ENCODE assay signal across 21 mouse cellular contexts in the genomic region with DNA sequence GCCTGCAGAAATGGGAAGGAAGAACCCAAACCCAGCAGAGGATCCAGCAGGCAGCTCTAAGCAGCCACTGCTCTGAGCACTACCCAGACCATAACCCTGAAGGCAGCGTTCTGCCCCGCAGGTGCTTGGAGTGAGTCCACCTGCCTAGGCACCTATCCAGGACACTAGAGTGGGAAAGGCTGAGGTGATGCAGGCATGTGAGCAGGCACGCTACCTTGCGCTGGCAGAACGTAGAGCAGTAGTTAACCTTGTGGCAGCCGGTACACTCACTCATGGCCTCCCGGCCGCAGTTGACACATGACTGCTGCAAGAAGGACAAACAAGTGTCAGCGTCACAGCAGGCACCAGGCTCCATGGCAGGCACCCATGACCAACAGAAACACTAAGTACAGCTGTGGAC. TPM values are rescaled to one million over a fixed set of nuclear protein-coding genes. Genes with fewer than 3 reads are reported as not detected.
DNase-seq lines count a peak whose midpoint lies in the region.
"Had no signal": no experiment of that assay in that cellular context is flagged by ENCODE, and none has a peak within 500 bp of the region (broad histone marks: within the 10 kb centered on the region; RNA-seq: fewer than 3 reads in every experiment).

No protein-coding gene starts in this region.

- DNase-seq in adrenal gland, postnatal 10 days: peak; percentile 45
- DNase-seq in adrenal gland, adult 18-20 months (ENCODE audit: low spot score in 2 of 2): no peak
- DNase-seq in kidney, adult 18-20 months: peak; percentile 43
- DNase-seq in kidney, postnatal 25 days: no peak
- DNase-seq in adrenal gland, postnatal 25 days: peak; percentile 39
- DNase-seq in cerebellum, adult 9-10 months: peak; percentile 83
- no peak for DNase-seq in heart, adult 9 months (ENCODE audit: low spot score in 2 of 2)
- no peak for DNase-seq in spleen, adult 18-20 months
- DNase-seq: gastrocnemius, postnatal 10 days; heart, adult 11 months; heart, postnatal 14 days; layer of hippocampus, postnatal 36 days; lung, adult 2 months; lung, postnatal 14 days; thymus, adult 2 months; thymus, postnatal 4 days had no signal

RNA-seq across cellular contexts. Expression of a gene that starts 9.6 kb away (rescaled TPM):
- total RNA-seq in adrenal gland, postnatal 10 days (2021): under 1 TPM in 1 of 2 experiments, not detected in 1; 0.36 TPM
- total RNA-seq in adrenal gland, adult 18-20 months (2021): under 1 TPM; 0.19 to 0.27 TPM
- not detected in 2 replicates for total RNA-seq in adrenal gland, postnatal 25 days (2021)
- total RNA-seq: common myeloid progenitor, adult 5-6 weeks; heart, postnatal 14 days; layer of hippocampus, adult 18-20 months; megakaryocyte progenitor cell, adult 5-6 weeks had no signal

RNA-seq across cellular contexts. Expression of a gene that starts 22.5 kb away (rescaled TPM):
- 1 to 10 TPM; 2.8 to 3.2 TPM for total RNA-seq in adrenal gland, postnatal 10 days (2021)
- total RNA-seq in adrenal gland, adult 18-20 months (2021): not detected
- total RNA-seq in adrenal gland, postnatal 25 days (2021): not detected in 2 replicates
- total RNA-seq: common myeloid progenitor, adult 5-6 weeks; heart, postnatal 14 days; layer of hippocampus, adult 18-20 months; layer of hippocampus, postnatal 36 days; left cerebral cortex, postnatal 10 days; megakaryocyte progenitor cell, adult 5-6 weeks had no signal

RNA-seq across cellular contexts. Expression of a gene that starts 24.8 kb away (rescaled TPM):
- 1 to 10 TPM; 5.6 to 6.9 TPM for total RNA-seq in adrenal gland, postnatal 10 days (2021)
- 1 to 10 TPM; 1.6 to 9.5 TPM for total RNA-seq in adrenal gland, adult 18-20 months (2021)
- total RNA-seq in adrenal gland, postnatal 25 days (2021): 14.4 and 16.5 TPM in 2 replicates
- total RNA-seq: common myeloid progenitor, adult 5-6 weeks; heart, postnatal 14 days; hindbrain, postnatal 0 days; layer of hippocampus, adult 18-20 months; layer of hippocampus, postnatal 36 days; left cerebral cortex, postnatal 10 days; megakaryocyte progenitor cell, adult 5-6 weeks had no signal

RNA-seq across cellular contexts. Expression of a gene that starts 26.1 kb away (rescaled TPM):
- total RNA-seq in adrenal gland, postnatal 10 days (2021): 10 to 100 TPM; 39.9 to 59.2 TPM
- total RNA-seq in adrenal gland, adult 18-20 months (2021): 10 to 100 TPM; 21.9 to 30.3 TPM
- total RNA-seq in adrenal gland, postnatal 25 days (2021): 33.8 and 45.4 TPM in 2 replicates

RNA-seq across cellular contexts. Expression of a gene that starts 26.2 kb away (rescaled TPM):
- 10 to 100 TPM; 22.1 to 31.6 TPM for total RNA-seq in adrenal gland, postnatal 10 days (2021)
- total RNA-seq in adrenal gland, adult 18-20 months (2021): 10 to 100 TPM; 25.7 to 25.9 TPM
- 34.1 and 43.2 TPM in 2 replicates for total RNA-seq in adrenal gland, postnatal 25 days (2021)

Comparison
In these comparisons a context has a peak if more than half of its experiments do, and no peak if none do; other contexts are left out.
1. DNase-seq: peak in adrenal gland, postnatal 10 days (single experiment), kidney, adult 18-20 months (single experiment), adrenal gland, postnatal 25 days (single experiment) and cerebellum, adult 9-10 months (single experiment); none in adrenal gland, adult 18-20 months (0 of 2), kidney, postnatal 25 days (0 of 2), heart, adult 9 months (0 of 2) and spleen, adult 18-20 months (0 of 2).